Mouse (Mus musculus) kidney, adult 2 months (tissue): ENCODE measurements at regions not wholly inside any gene's neighbourhood (a gene's known extent, or its start where the extent isn't known, plus 50 kb on each side); places are given as distances from the start of the nearest gene placed in this dataset.

ENCODE experiments used
- DNase-seq: peaks from one replicate; pipeline ENCODE4 v3.0.0; 2021
- H3K27ac ChIP-seq: fragments of 200-500 bp; 2 replicates; pipeline ENCODE4 v1.5.1; 2012; ENCODE audit warnings: low read depth, low read length, control low read depth, inconsistent platforms; ENCODE audit not compliant: insufficient read depth
- H3K27me3 ChIP-seq: fragments of 200-500 bp; replicated peaks from 2 replicates; pipeline ENCODE4 v1.6.1; 2012; ENCODE audit warnings: mild to moderate bottlenecking, moderate library complexity, low read length, inconsistent platforms; ENCODE audit not compliant: control insufficient read depth, insufficient read depth
- H3K36me3 ChIP-seq: fragments of 200-500 bp; 2 replicates; pipeline ENCODE4 v1.6.1; 2012; ENCODE audit warnings: mild to moderate bottlenecking, moderate library complexity, low read length, inconsistent platforms; ENCODE audit not compliant: control insufficient read depth, insufficient read depth
- H3K4me1 ChIP-seq: fragments of 200-500 bp; 2 replicates; pipeline ENCODE4 v1.6.1; 2011; ENCODE audit warnings: low read length; ENCODE audit not compliant: control insufficient read depth, insufficient read depth
- H3K4me3 ChIP-seq: fragments of 200-500 bp; 2 replicates; pipeline ENCODE4 v1.5.1; 2011; ENCODE audit warnings: mild to moderate bottlenecking, low read depth, low read length, control low read depth; ENCODE audit not compliant: insufficient read depth
- CTCF ChIP-seq: fragments of 200-500 bp; conservative IDR thresholded peaks from 2 replicates; pipeline ENCODE4 v1.5.1; 2011; ENCODE audit warnings: low read depth, mild to moderate bottlenecking, control low read depth, low read length, moderate library complexity, mixed read lengths; ENCODE audit not compliant: insufficient read depth, insufficient read length
- POLR2A ChIP-seq: fragments of 200-500 bp; IDR thresholded peaks from one replicate; pipeline ENCODE4 v1.6.1; 2011; ENCODE audit warnings: low read depth, low read length, control low read depth
- WGBS: fragments of 180-500 bp; shearing (Covaris S2); methylation state at CpG from one replicate; pipeline ENCODE4 v1.1.7; 2018; 5-methylcytosine and 5-hydroxymethylcytosine counted together

DNA sequence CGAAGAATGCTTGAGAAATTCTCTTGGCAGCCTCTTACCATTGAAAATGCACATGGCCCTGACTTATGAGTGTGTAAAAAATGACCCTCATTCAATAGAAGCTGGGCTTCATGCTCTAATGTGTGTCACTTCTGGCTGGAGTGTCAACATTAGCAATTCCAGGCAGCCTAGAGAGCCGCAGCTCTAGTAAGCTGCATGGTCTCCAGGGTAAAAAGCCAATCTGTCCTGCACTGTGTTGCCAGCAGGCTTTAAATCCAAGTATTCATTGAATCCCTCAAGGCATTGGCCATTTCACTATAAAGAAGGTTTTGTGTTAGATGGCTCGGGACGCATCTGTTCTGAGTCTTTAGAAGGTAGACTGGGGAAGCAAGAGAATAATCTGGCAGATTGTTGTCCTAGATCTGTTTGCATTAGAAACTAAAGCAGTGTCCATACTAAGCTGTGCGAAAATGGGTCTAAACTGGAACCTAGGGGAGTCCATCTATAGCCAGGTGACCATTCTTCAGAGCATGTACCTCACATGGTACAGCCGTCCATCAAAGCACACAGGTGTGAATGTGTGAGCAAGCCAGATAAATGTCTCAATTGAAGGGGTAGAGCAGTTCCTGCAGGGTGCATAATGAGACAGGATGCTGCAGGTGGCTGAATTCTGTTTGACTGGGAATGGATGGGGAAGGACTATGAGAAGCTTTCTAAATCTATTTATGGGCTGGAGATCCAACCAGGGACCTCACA, 189.6 kb downstream of the Smoc2 start:
- Histone ChIP-seq H3K36me3 (no peaks in the 10 kb centered on the region), H3K27me3 (no peaks in the 10 kb centered on the region), H3K4me3 (no peak overlapping the region), H3K27ac (no peak overlapping the region), H3K4me1 (no peaks in the 10 kb centered on the region)
- DNase-seq, result no peak
- TF ChIP-seq CTCF, result no peak
- TF ChIP-seq POLR2A, result no peak
- 83% methylated on average over 6 of the region's 6 CpGs for WGBS

DNA sequence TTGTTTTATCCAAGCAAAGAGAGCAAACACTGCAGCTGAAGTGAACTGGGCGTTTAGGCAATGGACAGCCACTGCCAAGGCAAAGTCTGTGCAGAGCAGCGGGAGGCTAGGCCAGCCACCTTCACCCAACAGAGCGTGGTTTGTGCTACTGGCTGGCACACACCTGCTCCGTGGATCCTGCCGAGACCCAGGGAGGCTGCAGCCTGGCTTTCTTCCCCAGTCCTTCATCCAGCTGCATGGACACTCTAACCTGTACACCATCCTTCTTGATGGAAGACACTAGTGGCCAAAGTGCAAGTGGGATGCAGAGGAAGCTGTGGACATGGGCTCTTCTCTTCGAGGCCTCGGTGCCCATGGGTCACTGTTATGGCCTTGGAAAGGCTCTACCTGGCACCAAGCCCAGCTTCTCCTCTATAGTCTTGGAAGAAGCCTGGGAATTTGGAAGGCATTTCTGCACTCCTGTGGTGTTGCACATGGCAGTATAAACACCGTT, 176.0 kb downstream of the Smoc2 start:
- no peaks in the 10 kb centered on the region for H3K36me3 ChIP-seq
- no peak for DNase-seq
- no peak overlapping the region for H3K4me3 ChIP-seq
- no peaks in the 10 kb centered on the region for H3K27me3 ChIP-seq
- H3K4me1 ChIP-seq, result no peaks in the 10 kb centered on the region
- WGBS, result 43% methylated on average over 8 of the region's 8 CpGs
- H3K27ac ChIP-seq, result no peak overlapping the region
- no peak for TF ChIP-seq CTCF
- TF ChIP-seq POLR2A, result no peak
